Comparison of ENCODE assay signal across 7 mouse cellular contexts in the genomic region with DNA sequence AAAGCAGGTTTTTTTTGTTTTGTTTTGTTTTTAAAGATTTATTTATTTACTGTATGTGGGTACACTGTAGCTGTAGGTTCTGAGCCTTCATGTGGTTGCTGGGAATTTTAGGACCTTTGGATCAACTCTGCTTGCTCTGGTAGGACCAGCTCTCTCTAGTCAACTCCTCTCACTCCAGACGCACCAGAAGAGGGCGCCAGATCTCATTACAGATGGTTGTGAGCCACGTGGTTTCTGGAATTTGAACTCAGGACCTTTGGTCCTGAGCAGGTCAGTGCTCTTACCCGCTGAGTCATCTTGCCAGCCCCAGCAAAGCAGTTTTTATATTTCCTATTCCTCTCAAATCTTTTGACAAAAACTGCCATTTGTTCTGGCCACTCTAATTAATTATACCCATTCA. TPM values are rescaled to one million over a fixed set of nuclear protein-coding genes. Genes with fewer than 3 reads are reported as not detected.
DNase-seq lines count a peak whose midpoint lies in the region; ATAC-seq and TF ChIP-seq lines count a peak whose summit lies in the region.

No protein-coding gene starts in this region.

- peak; percentile 19 for TF ChIP-seq CTCF in left cerebral cortex, adult 2 months (IDR thresholded peaks at IDR 0.05)

- intact Hi-C loops in left cerebral cortex, adult 2 months (cut with DNase I) = no loop called here

- no peak for ATAC-seq in megakaryocyte progenitor cell, adult 5-6 weeks (replicated peaks; ENCODE audit: poor library complexity)

- H3K4me3 ChIP-seq in left cerebral cortex, adult 2 months = no peak overlapping the region

- no peak overlapping the region for H3K27ac ChIP-seq in left cerebral cortex, adult 2 months

- DNase-seq in left cerebral cortex, adult 2 months (ENCODE audit: extremely low spot score in 1 of 2, low spot score in 2 of 2) = no peak
- DNase-seq in left cerebral cortex, adult 11 months (ENCODE audit: low spot score) = no peak
- peak; percentile 16 for DNase-seq in Muller cell, postnatal 12 days (ENCODE audit: inconsistent ontology term)
- DNase-seq in c-Kit-positive CD71-positive TER-119-positive erythroid progenitor cells, embryonic 14.5 days (ENCODE audit: low spot score) = peak; percentile 37
- peak; percentile 84 to 87 for DNase-seq in kidney, postnatal 36 days
- peak; percentile 15 for DNase-seq in retina, embryonic 14.5 days (ENCODE audit: low spot score)

RNA-seq across cellular contexts. Expression of gene Smg6, which starts 1.5 kb away (rescaled TPM):
- total RNA-seq in left cerebral cortex, adult 2 months (2021) = 10 to 100 TPM; 30.9 to 32.6 TPM
- 15.3 and 23.1 TPM in 2 replicates for total RNA-seq in megakaryocyte progenitor cell, adult 5-6 weeks (2015)
- total RNA-seq in megakaryocyte progenitor cell, adult 5-6 weeks (2017) = 29.5 and 32.7 TPM in 2 replicates

RNA-seq across cellular contexts. Expression of gene Srr, which starts 1.6 kb away (rescaled TPM):
- 10 to 100 TPM; 81.8 to 85.3 TPM for total RNA-seq in left cerebral cortex, adult 2 months (2021)
- total RNA-seq in megakaryocyte progenitor cell, adult 5-6 weeks (2015) = 5.8 and 6.3 TPM in 2 replicates
- total RNA-seq in megakaryocyte progenitor cell, adult 5-6 weeks (2017) = 4.4 and 6.1 TPM in 2 replicates

RNA-seq across cellular contexts. Expression of gene Tsr1, which starts 26.3 kb away (rescaled TPM):
- total RNA-seq in left cerebral cortex, adult 2 months (2021) = 10 to 100 TPM; 28.2 to 34.0 TPM
- total RNA-seq in megakaryocyte progenitor cell, adult 5-6 weeks (2015) = 43.2 and 50.0 TPM in 2 replicates
- total RNA-seq in megakaryocyte progenitor cell, adult 5-6 weeks (2017) = 67.8 and 96.1 TPM in 2 replicates

RNA-seq across cellular contexts. Expression of gene Sgsm2, which starts 27.3 kb away (rescaled TPM):
- total RNA-seq in left cerebral cortex, adult 2 months (2021) = 10 to 100 TPM; 83.1 to 94.5 TPM
- 4.1 and 4.5 TPM in 2 replicates for total RNA-seq in megakaryocyte progenitor cell, adult 5-6 weeks (2015)
- 3.7 and 6.9 TPM in 2 replicates for total RNA-seq in megakaryocyte progenitor cell, adult 5-6 weeks (2017)

Comparison
In these comparisons a context has a peak if more than half of its experiments do, and no peak if none do; other contexts are left out.
1. DNase-seq: peak in Muller cell, postnatal 12 days (single experiment), c-Kit-positive CD71-positive TER-119-positive erythroid progenitor cells, embryonic 14.5 days (single experiment), kidney, postnatal 36 days (2 of 2) and retina, embryonic 14.5 days (single experiment); none in left cerebral cortex, adult 2 months (0 of 2) and left cerebral cortex, adult 11 months (single experiment).
2. RNA of gene Srr, which starts 1.6 kb away (total RNA-seq): 81.8 to 85.3 TPM in left cerebral cortex, adult 2 months; 4.4 to 6.3 TPM in megakaryocyte progenitor cell, adult 5-6 weeks; every median in the first group is over 10 times any median in the second.